Mouse (Mus musculus) monocyte, adult 5-6 weeks (primary cell): ENCODE results near the gene Fam222b. TPM values are rescaled to one million over a fixed set of nuclear protein-coding genes. Genes with fewer than 3 reads are reported as not detected.
"Not testable (repeated sequence)": the region's sequence is repeated elsewhere in the genome, so short reads cannot be mapped to it uniquely, and the experiment has no call there.

ENCODE experiments used
- ATAC-seq: fragments of 153-309, 156-312 bp; replicated peaks from 2 replicates; pipeline ENCODE4 v1.8.0; 2017; ENCODE audit warnings: mild to moderate bottlenecking; ENCODE audit not compliant: low TSS enrichment, insufficient number of reproducible peaks, severe bottlenecking, poor library complexity, low FRiP score
- total RNA-seq: library from RNA; stranded (forward); fragments of 200-1000, 200-491, 200-594 nt; gene quantifications from 3 replicates; pipeline ENCODE4 v1.2.3, GENCODE M21; 2017

Fam222b gene
- total RNA-seq, 1 experiment from 2014 or later: 4.4 TPM

GRCm38 (mm10) chr11:78184702-78185101 lies 90.2 kb downstream of the Fam222b start:
- not testable (repeated sequence) for ATAC-seq

GRCm38 (mm10) chr11:78188331-78189233 lies 94.1 kb downstream of the Fam222b start, which contains the start of gene Rab34:
TSS of gene Rab34 (plus strand) at chr11:78188430.
- ATAC-seq: no peak

DNA sequence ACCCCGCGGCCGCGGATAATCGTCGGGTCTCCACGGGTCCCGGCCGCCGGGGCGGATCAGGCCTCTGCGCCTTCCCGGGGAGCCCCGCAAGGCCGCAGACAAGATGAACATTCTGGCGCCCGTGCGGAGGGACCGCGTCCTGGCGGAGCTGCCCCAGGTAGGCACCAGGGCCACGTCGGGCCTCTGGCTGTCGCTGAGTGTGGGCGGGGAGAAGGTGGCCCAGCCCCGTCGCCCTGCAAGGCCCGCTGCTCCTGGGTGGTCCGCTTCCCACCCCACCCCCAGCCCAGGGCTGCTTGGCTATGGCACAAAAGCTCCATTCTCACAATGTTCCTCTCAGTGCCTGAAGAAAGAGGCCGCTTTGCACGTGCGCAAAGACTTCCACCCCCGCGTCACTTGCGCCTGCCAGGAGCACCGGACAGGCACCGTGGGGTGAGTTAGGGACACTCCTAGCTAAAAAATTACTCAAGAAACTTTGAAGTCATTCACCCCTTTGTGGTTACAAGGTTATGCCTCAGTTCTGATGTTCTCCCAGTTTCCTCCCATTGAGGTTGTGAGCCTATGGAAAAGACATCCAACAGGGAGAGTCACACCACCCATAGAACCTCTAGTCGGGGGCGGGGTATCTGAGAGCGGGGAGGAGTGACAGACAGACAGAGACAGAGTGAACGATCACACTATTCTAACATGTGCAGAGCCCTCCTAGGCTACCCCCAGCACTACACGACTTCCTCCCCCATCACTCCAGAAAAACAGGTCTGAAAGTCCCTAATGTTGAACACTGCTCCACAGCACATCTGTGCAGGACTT lies 95.0 kb downstream of the Fam222b start:
- ATAC-seq: no peak

GRCm38 (mm10) chr11:78190041-78190440 lies 95.6 kb downstream of the Fam222b start:
- no peak for ATAC-seq

DNA sequence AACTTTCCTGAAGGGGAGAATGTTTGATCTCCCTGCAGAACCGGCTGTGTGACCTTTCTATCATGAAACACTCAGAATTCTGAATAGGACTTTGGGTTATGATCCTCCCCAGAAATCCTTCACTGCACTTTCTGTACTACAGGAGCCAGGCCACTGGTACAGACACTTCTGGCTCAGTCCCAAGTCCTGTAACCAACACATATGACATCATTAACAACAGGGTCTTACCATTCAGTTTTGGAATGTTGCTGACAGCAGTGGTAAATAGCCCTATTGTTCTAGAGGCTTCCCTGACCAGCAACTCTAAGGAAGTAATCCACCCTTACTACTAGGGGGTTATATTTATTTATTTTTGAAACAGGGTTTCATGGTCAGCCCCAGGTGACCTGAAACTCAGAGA lies 98.7 kb downstream of the Fam222b start, which contains the start of gene Proca1:
Gene Proca1 (plus strand): TSS at position 280 of the 400 bp plus-strand sequence.
- ATAC-seq: no peak

- peak; percentile 59 for ATAC-seq
Observed at GRCm38 (mm10) chr11:78194411-78195100, 100.1 kb downstream of the Fam222b start.

- ATAC-seq: no peak
Observed at GRCm38 (mm10) chr11:78195101-78195863, 100.8 kb downstream of the Fam222b start.

GRCm38 (mm10) chr11:78202372-78202771 lies 107.9 kb downstream of the Fam222b start:
- no peak for ATAC-seq

DNA sequence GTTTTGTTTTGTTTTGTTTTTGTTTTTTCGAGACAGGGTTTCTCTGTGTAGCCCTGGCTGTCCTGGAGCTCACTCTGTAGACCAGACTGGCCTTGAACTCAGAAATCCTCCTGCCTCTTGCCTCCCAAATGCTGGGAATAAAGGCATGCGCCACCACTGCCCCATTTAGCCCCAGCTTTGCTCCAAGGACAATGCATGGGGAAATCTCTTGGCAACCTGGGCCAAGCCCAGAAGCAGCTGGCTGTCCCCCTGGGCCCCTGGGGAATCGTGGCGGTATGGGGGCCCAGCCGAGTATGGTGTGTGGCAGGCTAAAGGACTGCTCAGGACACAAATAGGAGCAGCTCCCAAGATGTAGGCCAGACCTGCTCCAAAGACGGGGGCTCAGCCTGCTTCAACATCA lies 109.8 kb downstream of the Fam222b start:
- no peak for ATAC-seq

- ATAC-seq: no peak
Observed at GRCm38 (mm10) chr11:78205361-78206206, 111.1 kb downstream of the Fam222b start.

Other genes with a start within 250 kb of the Fam222b start
- gene Pipox, start 200.6 kb upstream of the Fam222b start, total RNA-seq: not detected in 3 replicates
- not detected in 3 replicates for gene Sez6, start 163.9 kb upstream of the Fam222b start, total RNA-seq
- gene Phf12, start 111.9 kb upstream of the Fam222b start, total RNA-seq: 34.9 to 44.3 TPM (median 43.9 TPM) in 3 replicates
- 0.39 to 0.86 TPM in 2 of 3 replicates, not detected in the other for gene Dhrs13, start 62.4 kb upstream of the Fam222b start, total RNA-seq
- gene Flot2, start 56.7 kb upstream of the Fam222b start, total RNA-seq: 18.5 to 34.4 TPM (median 28.9 TPM) in 3 replicates
- 7.1 to 17.9 TPM (median 16.5 TPM) in 3 replicates for gene Eral1, start 14.3 kb upstream of the Fam222b start, total RNA-seq
- gene Traf4, start 70.9 kb downstream of the Fam222b start, total RNA-seq: 3.6 to 4.9 TPM (median 3.6 TPM) in 3 replicates
- 2.5 to 4.3 TPM (median 2.8 TPM) in 3 replicates for gene Nek8, start 82.0 kb downstream of the Fam222b start, total RNA-seq
- gene Tlcd1, start 82.1 kb downstream of the Fam222b start, total RNA-seq: 2.5 to 4.6 TPM (median 2.9 TPM) in 3 replicates
- gene Rpl23a, start 88.9 kb downstream of the Fam222b start, total RNA-seq: 1,700 to 2,580 TPM (median 2,203 TPM) in 3 replicates
- not detected in 3 replicates for gene Rab34, start 93.8 kb downstream of the Fam222b start, total RNA-seq
- not detected in 3 replicates for gene Proca1, start 98.7 kb downstream of the Fam222b start, total RNA-seq
- 43.1 to 61.5 TPM (median 48.3 TPM) in 3 replicates for gene Sdf2, start 151.1 kb downstream of the Fam222b start, total RNA-seq
- gene Supt6, start 151.3 kb downstream of the Fam222b start, total RNA-seq: 54.5 to 84.6 TPM (median 59.8 TPM) in 3 replicates
- gene 2610507B11Rik, start 167.1 kb downstream of the Fam222b start, total RNA-seq: 77.6 to 107 TPM (median 97.1 TPM) in 3 replicates
- gene BC030499, start 196.2 kb downstream of the Fam222b start, total RNA-seq: 1.2 TPM in 1 of 3 replicates, not detected in the others
- gene Spag5, start 206.9 kb downstream of the Fam222b start, total RNA-seq: 0.64 to 3.1 TPM (median 1.4 TPM) in 3 replicates
- 0.78 to 8.6 TPM (median 1.3 TPM) in 3 replicates for gene Aldoc, start 228.3 kb downstream of the Fam222b start, total RNA-seq
- gene Pigs, start 233.8 kb downstream of the Fam222b start, total RNA-seq: 17.5 to 25.1 TPM (median 18.5 TPM) in 3 replicates
- 88.0 to 122 TPM (median 99.7 TPM) in 3 replicates for gene Unc119, start 248.8 kb downstream of the Fam222b start, total RNA-seq